Mouse (Mus musculus) CH12.LX (cell line): ENCODE data around the gene Mogat1. TPM values are rescaled to one million over a fixed set of nuclear protein-coding genes. Genes with fewer than 3 reads are reported as not detected.

Experiments used
- polyA plus RNA-seq: library from polyadenylated mRNA; unstranded; fragments of >175 nt; gene quantifications from 2 replicates; pipeline ENCODE4 v1.2.1, GENCODE M21; 2012; ENCODE audit warnings: low read depth; ENCODE audit not compliant: insufficient read length
- total RNA-seq, 2 experiments: library from RNA; depleted of rRNA; stranded (reverse); fragments of 300-350 nt in 1 of 2; fragments of >200 nt in 1 of 2; gene quantifications; 2 replicates each; pipeline ENCODE4 v1.2.3; 2012 to 2014

The Mogat1 gene
- total and polyA plus RNA-seq, 3 experiments, result not detected

Other genes with a start within 250 kb of the Mogat1 start
- gene Sgpp2, start 200.6 kb upstream of the Mogat1 start, total RNA-seq (2012; rRNA removed), result 0.29 and 0.59 TPM in 2 replicates
- 0.12 and 0.16 TPM in 2 replicates for gene Sgpp2, start 200.6 kb upstream of the Mogat1 start, total RNA-seq (2014; rRNA removed)
- 0.72 and 0.87 TPM in 2 replicates for gene Sgpp2, start 200.6 kb upstream of the Mogat1 start, polyA plus RNA-seq
- gene Farsb, start 22.1 kb upstream of the Mogat1 start, total RNA-seq (2012; rRNA removed), result 114 and 128 TPM in 2 replicates
- 205 and 224 TPM in 2 replicates for gene Farsb, start 22.1 kb upstream of the Mogat1 start, total RNA-seq (2014; rRNA removed)
- gene Farsb, start 22.1 kb upstream of the Mogat1 start, polyA plus RNA-seq, result 166 and 180 TPM in 2 replicates
- gene BC035947, start 1.2 kb downstream of the Mogat1 start, total RNA-seq (2012; rRNA removed), result not detected in 2 replicates
- gene BC035947, start 1.2 kb downstream of the Mogat1 start, total RNA-seq (2014; rRNA removed), result not detected in 2 replicates
- not detected in 2 replicates for gene BC035947, start 1.2 kb downstream of the Mogat1 start, polyA plus RNA-seq
- gene Acsl3, start 146.8 kb downstream of the Mogat1 start, total RNA-seq (2012; rRNA removed), result 19.0 and 21.4 TPM in 2 replicates
- gene Acsl3, start 146.8 kb downstream of the Mogat1 start, total RNA-seq (2014; rRNA removed), result 55.4 and 57.5 TPM in 2 replicates
- gene Acsl3, start 146.8 kb downstream of the Mogat1 start, polyA plus RNA-seq, result 24.9 and 25.3 TPM in 2 replicates
- gene Utp14b, start 147.0 kb downstream of the Mogat1 start, total RNA-seq (2012; rRNA removed), result 6.9 and 8.9 TPM in 2 replicates
- 11.4 and 13.0 TPM in 2 replicates for gene Utp14b, start 147.0 kb downstream of the Mogat1 start, total RNA-seq (2014; rRNA removed)
- 10.4 and 11.0 TPM in 2 replicates for gene Utp14b, start 147.0 kb downstream of the Mogat1 start, polyA plus RNA-seq